Mouse (Mus musculus) stomach, embryonic 14.5 days (tissue): Measurements from ENCODE around the gene H2-M10.5. TPM values are rescaled to one million over a fixed set of nuclear protein-coding genes. Genes with fewer than 3 reads are reported as not detected.
"Not testable (repeated sequence)": the region's sequence is repeated elsewhere in the genome, so short reads cannot be mapped to it uniquely, and the experiment has no call there.

ENCODE experiments used
- ATAC-seq: fragments of 200-750 bp; cut with Nextera tagmentation; 2 replicates; pipeline ENCODE4 v1.8.0; 2017; ENCODE audit warnings: low read depth, moderate TSS enrichment; ENCODE audit not compliant: insufficient number of reproducible peaks, insufficient read depth, low FRiP score
- H3K27ac ChIP-seq: fragments of 300-500 bp; sonication (generic); 2 replicates; pipeline ENCODE4 v1.5.1; 2014; ENCODE audit warnings: mild to moderate bottlenecking, low read length, moderate library complexity, mixed read lengths
- H3K27me3 ChIP-seq: fragments of 300-500 bp; sonication (generic); 2 replicates; pipeline ENCODE4 v1.6.1; 2014; ENCODE audit warnings: low read length, control low read depth, mixed read lengths; ENCODE audit not compliant: control insufficient read depth, insufficient read depth
- H3K36me3 ChIP-seq: fragments of 300-500 bp; sonication (generic); 2 replicates; pipeline ENCODE4 v1.6.1; 2014; ENCODE audit warnings: mild to moderate bottlenecking, control low read depth, low read length, moderate library complexity, mixed read lengths; ENCODE audit not compliant: control insufficient read depth, insufficient read depth
- H3K4me1 ChIP-seq: fragments of 300-500 bp; sonication (generic); 2 replicates; pipeline ENCODE4 v1.6.1; 2014; ENCODE audit warnings: low read length, control low read depth, mixed read lengths; ENCODE audit not compliant: control insufficient read depth, insufficient read depth
- H3K4me2 ChIP-seq: fragments of 300-500 bp; sonication (generic); replicated peaks from 2 replicates; pipeline ENCODE4 v1.6.1; 2014; ENCODE audit warnings: low read depth, low read length, control low read depth
- H3K4me3 ChIP-seq: fragments of 300-500 bp; sonication (generic); 2 replicates; pipeline ENCODE4 v1.5.1; 2014; ENCODE audit warnings: low read depth, low read length, control low read depth
- H3K9ac ChIP-seq: fragments of 300-500 bp; sonication (generic); replicated peaks from 2 replicates; pipeline ENCODE4 v1.6.1; 2014; ENCODE audit warnings: low read depth, mild to moderate bottlenecking, control low read depth, low read length, moderate library complexity, mixed read lengths
- H3K9me3 ChIP-seq: fragments of 300-500 bp; sonication (generic); 2 replicates; pipeline ENCODE4 v1.6.1; 2016; ENCODE audit warnings: low read depth, low read length, control low read depth; ENCODE audit not compliant: control insufficient read depth
- WGBS: fragments of 180-500 bp; shearing (Covaris S2); extraction: QIAGEN DNeasy Blood & Tissue Kit; methylation state at CpG from one replicate; pipeline ENCODE4 v1.1.7; 2014; 5-methylcytosine and 5-hydroxymethylcytosine counted together
- polyA plus RNA-seq: library from polyadenylated mRNA; unstranded; fragments of >200 nt; fragmentation: Nextera tagmentation; extraction: Ambion mirVana; gene quantifications from 2 replicates; pipeline ENCODE4 v1.2.1, GENCODE M21; 2014

H2-M10.5 gene
- polyA plus RNA-seq, 1 experiment from 2014 or later: not detected

DNA sequence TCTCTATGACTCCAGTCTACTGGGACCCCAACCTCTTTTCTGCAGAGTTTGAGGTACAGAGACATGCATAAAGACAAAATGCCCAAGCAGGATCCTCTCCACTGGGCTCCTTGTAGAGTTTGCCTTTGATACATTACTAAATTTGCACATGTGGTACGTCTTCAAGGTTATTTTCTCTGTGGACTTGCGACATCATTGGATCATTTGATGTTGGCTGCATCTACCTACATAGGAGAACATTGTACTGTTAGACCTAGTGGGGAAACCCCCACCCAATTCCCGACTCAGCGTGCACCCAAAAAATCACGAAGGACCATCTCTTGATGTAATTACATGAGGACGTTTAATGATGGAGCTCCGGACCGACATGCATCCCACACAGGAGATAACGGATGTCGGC lies 26.8 kb downstream of the H2-M10.5 start:
- H3K27me3 ChIP-seq: no peaks in the 10 kb centered on the region
- H3K4me3 ChIP-seq: no peak overlapping the region
- no peaks in the 10 kb centered on the region for H3K36me3 ChIP-seq
- no peak overlapping the region for H3K9ac ChIP-seq
- H3K9me3 ChIP-seq: no peaks in the 10 kb centered on the region
- H3K4me1 ChIP-seq: no peaks in the 10 kb centered on the region
- ATAC-seq: no peak
- WGBS: 67% methylated on average over 10 of the region's 10 CpGs
- H3K27ac ChIP-seq: no peak overlapping the region
- H3K4me2 ChIP-seq: no peak overlapping the region

DNA sequence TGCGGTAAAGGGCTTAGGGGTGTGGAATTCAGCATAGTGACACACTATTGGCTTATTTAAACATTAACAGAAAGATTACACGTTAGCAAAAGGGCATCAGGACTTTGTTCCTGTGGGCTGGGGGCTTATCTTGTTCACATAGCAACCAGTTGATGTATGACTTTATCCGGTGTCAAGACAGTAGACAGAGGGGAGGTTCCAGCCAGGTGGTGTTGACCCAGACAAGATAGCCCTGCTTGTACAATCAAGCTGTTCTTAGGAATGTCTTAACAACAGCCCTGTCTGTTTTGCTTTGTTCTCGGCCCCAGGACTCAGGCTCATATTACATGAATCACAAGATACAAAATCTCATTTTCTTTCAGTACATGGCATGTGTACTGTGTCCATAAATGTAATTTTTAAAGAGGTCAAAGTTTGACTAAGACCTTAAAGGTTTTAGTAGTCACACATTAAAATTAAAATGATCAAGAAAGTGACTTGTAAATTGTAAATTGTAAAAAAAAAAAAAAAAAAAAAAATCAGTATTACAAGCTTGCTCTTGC lies 27.3 kb downstream of the H2-M10.5 start:
- not testable (repeated sequence) for H3K4me2 ChIP-seq, H3K27ac ChIP-seq, H3K4me1 ChIP-seq, H3K27me3 ChIP-seq, ATAC-seq, H3K36me3 ChIP-seq, H3K9me3 ChIP-seq, H3K9ac ChIP-seq, H3K4me3 ChIP-seq
- WGBS: 16% methylated on average over 4 of the region's 4 CpGs

DNA sequence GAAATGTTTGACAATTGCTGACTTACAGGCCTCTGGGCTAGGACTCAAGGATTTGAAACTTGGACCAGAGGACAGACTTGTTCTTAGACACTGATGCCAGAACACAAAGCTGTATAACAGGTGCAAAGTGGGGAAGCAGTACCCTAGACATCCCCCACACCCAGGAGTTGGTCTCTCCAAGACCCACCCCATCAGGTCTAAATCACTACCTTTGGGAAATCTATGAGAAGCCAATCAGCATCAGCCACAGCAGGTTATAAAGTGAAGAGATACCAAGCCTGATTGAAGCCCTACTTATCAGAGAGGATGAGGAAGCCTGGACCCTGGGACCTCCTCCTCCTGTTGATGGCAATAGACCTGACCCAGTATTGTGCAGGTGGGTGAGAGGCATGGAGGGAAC lies 39.2 kb downstream of the H2-M10.5 start, which contains the start of gene H2-M10.6:
TSS of gene H2-M10.6 (plus strand) at position 301 of the 400 bp plus-strand sequence.
- Histone ChIP-seq H3K27ac (no peak within 1 kb of the TSS), H3K27me3 (no peaks in the 10 kb centered on the region), H3K4me2 (no peak within 1 kb of the TSS), H3K36me3 (no peaks in the 10 kb centered on the region), H3K9ac (no peak within 1 kb of the TSS), H3K4me1 (no peaks in the 10 kb centered on the region), H3K4me3 (no peak within 1 kb of the TSS), H3K9me3 (no peaks in the 10 kb centered on the region)
- ATAC-seq: no peak

GRCm38 (mm10) chr17:36824005-36824404 lies 51.3 kb downstream of the H2-M10.5 start:
- Histone ChIP-seq H3K4me2 (no peak overlapping the region), H3K9me3 (no peaks in the 10 kb centered on the region), H3K27me3 (no peaks in the 10 kb centered on the region), H3K4me3 (no peak overlapping the region), H3K36me3 (no peaks in the 10 kb centered on the region), H3K4me1 (no peaks in the 10 kb centered on the region), H3K9ac (no peak overlapping the region), H3K27ac (no peak overlapping the region)
- ATAC-seq: no peak

- Histone ChIP-seq H3K9ac (no peak overlapping the region), H3K9me3 (no peaks in the 10 kb centered on the region), H3K36me3 (no peaks in the 10 kb centered on the region), H3K27ac (no peak overlapping the region), H3K4me2 (no peak overlapping the region), H3K4me1 (no peaks in the 10 kb centered on the region), H3K27me3 (no peaks in the 10 kb centered on the region), H3K4me3 (no peak overlapping the region)
- ATAC-seq: no peak
- 23% methylated on average over 4 of the region's 4 CpGs for WGBS
Measured at GRCm38 (mm10) chr17:36825525-36825924, 52.8 kb downstream of the H2-M10.5 start.

Other genes with a start within 250 kb of the H2-M10.5 start
- not detected in 2 replicates for gene H2-M11, start 225.8 kb upstream of the H2-M10.5 start, polyA plus RNA-seq
- gene H2-M9, start 130.2 kb upstream of the H2-M10.5 start, polyA plus RNA-seq: 0.23 TPM in 1 of 2 replicates, not detected in the other
- gene H2-M1, start 100.7 kb upstream of the H2-M10.5 start, polyA plus RNA-seq: not detected in 2 replicates
- gene H2-M10.6, start 39.3 kb downstream of the H2-M10.5 start, polyA plus RNA-seq: not detected in 2 replicates
- gene Trim26, start 64.2 kb downstream of the H2-M10.5 start, polyA plus RNA-seq: 38.0 and 42.7 TPM in 2 replicates
- gene Trim15, start 94.3 kb downstream of the H2-M10.5 start, polyA plus RNA-seq: 0.13 and 0.74 TPM in 2 replicates
- 1.5 and 2.0 TPM in 2 replicates for gene Trim10, start 96.7 kb downstream of the H2-M10.5 start, polyA plus RNA-seq
- gene Trim40, start 117.2 kb downstream of the H2-M10.5 start, polyA plus RNA-seq: not detected in 2 replicates
- gene Trim31, start 125.2 kb downstream of the H2-M10.5 start, polyA plus RNA-seq: 1.3 and 1.6 TPM in 2 replicates
- 0.87 and 1.2 TPM in 2 replicates for gene Rnf39, start 170.0 kb downstream of the H2-M10.5 start, polyA plus RNA-seq
- gene Ppp1r11, start 178.8 kb downstream of the H2-M10.5 start, polyA plus RNA-seq: 115 and 120 TPM in 2 replicates
- 92.4 and 97.2 TPM in 2 replicates for gene Znrd1, start 185.6 kb downstream of the H2-M10.5 start, polyA plus RNA-seq
- 6.8 and 8.1 TPM in 2 replicates for gene Znrd1as, start 185.7 kb downstream of the H2-M10.5 start, polyA plus RNA-seq
- not detected in 2 replicates for gene 2410137M14Rik, start 208.3 kb downstream of the H2-M10.5 start, polyA plus RNA-seq
- 0.49 and 0.74 TPM in 2 replicates for gene H2-M5, start 216.6 kb downstream of the H2-M10.5 start, polyA plus RNA-seq
- gene Zfp57, start 228.3 kb downstream of the H2-M10.5 start, polyA plus RNA-seq: 77.8 and 82.1 TPM in 2 replicates